Mouse (Mus musculus) right cerebral cortex, postnatal 4 days (tissue): ENCODE results near the gene Igfals.

ENCODE experiments used
- DNase-seq: peaks from one replicate; pipeline ENCODE4 v3.0.0-alpha.2; 2022

Gene Igfals

DNA sequence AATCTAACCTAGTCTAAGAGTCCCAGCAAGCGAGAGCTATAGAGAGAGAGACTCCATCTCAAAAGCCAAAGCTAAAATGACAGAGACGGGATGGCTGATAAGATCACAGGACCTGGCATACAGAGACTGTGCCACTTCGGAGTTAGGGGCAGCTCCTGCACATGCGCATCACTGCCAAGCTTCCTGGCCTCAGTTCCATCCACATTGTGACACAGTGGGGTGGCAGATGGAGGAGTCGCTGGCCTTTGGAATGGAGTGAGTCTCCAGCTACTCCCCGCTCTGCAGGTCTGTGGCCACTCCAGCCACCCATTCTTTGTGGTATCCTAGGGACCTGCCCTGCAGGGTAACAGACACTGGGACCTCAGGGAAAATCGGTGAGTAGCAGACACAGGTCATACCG lies at the start of gene Igfals:
Igfals (plus strand) TSS at position 222 of the 400 bp plus-strand sequence.
- no peak for DNase-seq

DNA sequence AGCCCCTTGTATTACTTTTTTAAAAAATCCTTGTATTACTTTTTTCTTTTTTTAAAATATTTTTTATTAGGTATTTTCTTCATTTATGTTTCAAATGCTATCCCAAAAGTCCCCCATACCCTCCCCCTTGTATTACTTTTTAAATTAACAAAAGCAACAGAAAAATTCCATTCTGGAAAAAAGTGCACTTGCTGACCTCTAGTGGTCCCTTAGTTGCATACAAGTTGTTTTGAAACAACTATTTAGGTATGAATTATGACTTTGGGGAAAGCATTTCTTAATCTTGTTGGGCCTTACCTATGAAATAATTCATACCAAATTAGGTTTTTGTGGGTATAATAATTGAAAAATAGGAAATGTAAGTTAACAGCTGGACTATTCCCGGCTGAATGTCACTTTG lies 48.3 kb upstream of the Igfals start:
- no peak for DNase-seq

DNA sequence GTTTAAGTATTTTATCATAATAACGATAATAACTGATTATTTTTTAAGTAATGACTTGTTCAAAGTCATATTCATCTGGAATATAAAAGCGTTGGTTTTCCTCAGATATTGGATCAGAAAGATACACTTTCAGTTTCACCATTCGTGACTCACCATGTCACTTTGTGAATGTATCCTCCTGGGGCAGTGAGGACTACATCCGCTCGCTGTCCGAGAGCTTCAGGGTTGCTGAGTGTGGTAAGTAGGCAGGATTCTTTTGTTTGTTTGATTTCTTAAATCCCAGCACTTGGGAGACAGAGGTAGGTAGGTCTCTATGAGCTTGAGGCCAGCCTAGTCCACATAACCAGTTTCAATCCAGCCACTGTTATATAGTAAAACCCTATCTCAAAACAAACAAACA lies 47.6 kb upstream of the Igfals start:
- no peak for DNase-seq

DNA sequence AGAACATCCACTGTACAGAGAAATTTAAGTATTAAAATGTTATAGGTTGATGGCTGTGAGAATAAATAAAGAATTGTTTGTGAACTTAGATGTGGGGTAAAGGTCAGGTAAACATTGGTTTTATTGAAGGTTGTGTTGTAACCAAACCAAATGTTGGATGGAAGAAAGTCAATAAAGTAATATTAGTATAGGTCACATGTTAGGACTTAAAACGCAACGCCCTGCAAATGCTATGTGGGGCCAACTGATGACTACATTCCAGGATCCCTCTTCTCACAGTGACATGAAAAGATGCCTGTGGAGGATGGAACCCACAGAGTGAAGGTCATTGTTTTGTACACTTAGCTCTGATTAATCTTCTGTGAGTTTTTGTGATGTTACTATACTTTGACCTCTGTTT lies 46.3 kb upstream of the Igfals start:
- no peak for DNase-seq

DNA sequence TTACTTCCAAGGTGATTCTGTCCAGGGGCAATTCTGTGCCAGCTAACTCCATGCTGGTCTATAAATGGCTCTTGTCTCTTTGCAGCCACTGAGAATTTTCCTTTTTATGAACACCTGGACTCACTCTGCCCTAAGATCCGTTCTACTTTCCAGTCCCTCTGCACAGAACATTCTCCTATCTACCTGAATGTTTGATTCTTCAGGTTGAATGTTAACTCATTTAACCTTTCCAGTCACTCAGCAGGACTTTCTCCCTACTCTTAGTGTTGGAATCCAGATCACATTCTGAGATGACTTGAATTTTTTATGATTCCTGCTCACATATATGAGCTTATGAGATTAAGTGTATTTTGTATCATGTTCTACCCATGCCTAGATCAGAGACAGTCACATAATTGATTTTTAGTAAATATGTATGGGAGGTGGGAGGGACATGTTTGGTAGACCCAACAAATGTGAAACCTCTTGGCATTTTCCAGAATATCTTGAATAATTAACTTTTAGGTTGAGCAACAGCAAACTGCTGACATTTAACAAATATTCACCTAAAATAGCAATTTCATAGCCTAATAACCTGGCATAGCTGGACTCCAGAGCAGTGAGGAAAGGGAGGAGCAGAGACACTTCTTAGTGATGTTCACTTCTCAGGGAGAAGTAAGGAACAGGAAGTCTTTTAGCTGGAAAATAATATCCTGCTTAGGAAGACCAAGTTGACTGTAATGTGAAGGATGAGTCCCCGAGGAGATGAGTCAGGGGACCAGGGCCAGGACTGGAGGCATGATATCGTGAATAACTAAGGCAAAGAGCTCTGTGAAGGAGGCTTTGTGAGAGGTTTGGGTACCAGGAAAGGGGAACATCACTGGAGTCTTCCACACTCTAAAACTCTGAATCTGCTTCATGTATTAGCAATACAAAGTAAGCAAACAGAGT lies 44.2 kb upstream of the Igfals start:
- DNase-seq = no peak

DNA sequence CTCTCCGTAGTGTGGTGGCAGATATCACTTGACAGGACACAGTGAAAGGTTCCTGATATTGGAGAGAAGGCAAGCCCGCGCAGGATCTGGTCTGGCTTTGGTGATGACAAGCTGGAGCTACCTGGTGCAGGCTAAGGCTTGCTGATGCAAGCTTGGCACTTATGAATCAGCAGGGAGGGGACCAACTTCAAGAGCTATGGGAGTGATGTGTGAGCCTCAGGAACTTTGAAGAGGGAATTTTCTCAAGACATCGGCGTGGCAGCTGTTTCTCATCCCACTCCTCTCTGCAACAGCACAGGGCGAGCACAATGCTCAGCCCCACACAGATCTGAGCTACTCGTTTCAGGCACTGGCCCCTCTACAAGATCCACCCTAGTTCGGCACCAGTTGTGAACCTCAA lies 26.0 kb upstream of the Igfals start, which contains the start of gene Hagh:
Hagh (plus strand) TSS at position 302 of the 400 bp plus-strand sequence.
- no peak for DNase-seq

DNA sequence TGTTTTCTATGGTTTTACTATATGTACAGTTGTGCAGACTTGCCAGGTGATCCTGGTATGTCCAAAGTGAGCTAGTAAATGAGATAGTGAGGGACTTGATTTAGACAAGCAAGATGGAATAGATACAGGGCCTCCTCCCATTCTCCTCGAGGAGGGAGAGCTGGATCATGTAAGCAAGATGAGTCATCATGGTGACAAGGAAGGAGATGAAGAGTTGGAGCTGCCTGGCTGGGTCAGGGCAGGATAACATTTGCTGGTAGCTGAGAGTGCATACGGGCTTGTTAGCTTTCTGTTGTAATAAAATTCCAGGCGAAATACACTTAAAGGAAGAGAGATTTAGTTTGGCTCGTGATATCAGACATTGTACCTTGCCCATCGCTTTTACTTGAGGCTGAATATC lies 25.5 kb upstream of the Igfals start:
- DNase-seq = no peak

DNA sequence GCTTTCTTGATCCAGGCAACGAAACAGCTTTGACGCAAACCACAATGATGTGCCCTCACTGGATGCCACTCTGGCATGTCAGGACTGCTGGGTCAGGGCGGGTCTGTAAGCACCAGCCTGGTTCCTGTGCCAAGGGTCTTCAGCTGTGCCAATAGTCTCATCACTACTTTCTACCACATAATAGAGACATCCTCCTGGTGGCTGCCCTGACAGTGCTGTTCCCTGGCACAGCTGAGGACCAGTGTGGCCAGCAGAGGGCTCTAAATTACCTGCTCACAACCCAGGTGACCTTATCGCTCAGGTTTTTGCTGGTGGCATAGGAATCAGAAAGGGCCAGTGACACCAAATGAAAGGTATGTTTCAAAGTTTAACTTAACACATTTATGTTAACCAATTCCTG lies 24.7 kb upstream of the Igfals start:
- DNase-seq = no peak

DNA sequence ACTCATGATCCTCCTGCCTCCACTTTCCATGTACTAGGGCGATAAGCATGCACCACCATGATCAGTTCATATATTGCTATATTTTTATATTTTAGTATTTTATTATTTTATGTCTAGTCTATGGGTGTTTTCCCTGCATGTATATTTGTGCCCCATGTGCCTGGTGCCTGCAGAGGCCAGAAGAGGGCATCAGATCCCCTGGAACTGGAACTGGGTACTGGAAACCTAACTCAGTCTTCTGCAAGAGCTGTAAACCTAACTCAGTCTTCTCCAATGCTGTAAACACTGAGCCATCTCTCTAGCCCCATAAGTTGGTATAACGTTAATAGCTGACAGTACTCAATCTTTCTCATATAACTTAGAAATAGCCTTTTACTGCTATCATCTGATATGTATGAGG lies 23.2 kb upstream of the Igfals start:
- no peak for DNase-seq

DNA sequence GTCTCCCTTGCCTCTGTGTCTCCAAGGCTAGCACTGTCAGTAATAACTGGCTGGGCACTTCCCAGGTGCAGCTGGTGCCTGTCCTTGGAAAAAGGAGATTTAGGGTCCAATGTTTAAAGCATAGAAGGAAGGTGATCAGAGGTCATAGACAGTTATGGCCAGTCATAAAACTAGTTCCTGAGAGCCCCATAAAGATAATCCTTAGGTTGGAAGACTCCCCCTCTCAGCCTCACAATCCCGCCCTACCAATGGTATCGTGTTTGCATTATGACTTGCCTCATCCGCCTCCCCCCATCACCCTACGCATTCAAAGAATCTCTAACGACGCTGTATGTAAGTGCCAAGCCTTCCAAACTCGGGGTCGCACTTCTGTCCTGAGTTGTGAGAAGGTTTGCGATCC lies 21.3 kb upstream of the Igfals start:
- no peak for DNase-seq

DNA sequence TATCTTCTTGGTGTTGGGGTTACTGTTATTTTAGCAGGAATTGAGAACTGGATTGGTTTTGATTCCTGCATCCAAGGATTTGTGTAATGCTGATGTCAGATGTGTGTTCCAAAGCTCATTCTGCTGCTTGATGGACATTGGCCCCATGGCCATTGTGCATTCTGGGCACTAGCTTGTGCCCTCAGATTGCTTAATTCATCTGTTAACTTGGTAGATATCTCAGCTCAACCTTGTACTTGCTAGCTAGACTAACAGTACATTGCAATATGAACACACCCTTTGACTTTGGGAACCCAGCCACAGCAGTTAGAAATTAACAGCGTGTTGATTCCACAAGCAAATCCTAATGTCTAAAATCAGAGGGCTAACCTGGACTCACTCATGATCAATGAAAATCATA lies 18.4 kb upstream of the Igfals start:
- DNase-seq = no peak

DNA sequence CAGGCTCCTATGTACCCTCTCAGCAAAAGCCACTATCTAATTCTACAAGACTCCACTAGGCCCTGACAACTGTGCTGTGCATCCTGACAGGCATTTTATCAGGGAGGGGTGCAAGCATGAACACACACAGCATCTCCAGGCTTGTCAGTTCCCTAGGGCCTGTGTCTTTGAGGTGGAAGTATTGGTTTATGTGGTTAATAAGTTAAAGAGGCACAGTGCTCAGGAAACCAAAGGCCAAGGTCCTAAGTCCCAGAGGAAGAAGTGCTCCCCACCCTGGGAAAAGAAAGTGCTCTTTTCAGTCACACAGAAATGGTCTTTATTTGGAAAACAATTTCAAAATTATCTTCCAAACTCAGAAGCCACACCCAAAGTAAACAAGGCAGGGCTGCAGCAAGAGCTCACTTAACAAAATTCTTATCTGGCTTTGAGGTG lies 17.2 kb upstream of the Igfals start:
- DNase-seq = no peak

DNA sequence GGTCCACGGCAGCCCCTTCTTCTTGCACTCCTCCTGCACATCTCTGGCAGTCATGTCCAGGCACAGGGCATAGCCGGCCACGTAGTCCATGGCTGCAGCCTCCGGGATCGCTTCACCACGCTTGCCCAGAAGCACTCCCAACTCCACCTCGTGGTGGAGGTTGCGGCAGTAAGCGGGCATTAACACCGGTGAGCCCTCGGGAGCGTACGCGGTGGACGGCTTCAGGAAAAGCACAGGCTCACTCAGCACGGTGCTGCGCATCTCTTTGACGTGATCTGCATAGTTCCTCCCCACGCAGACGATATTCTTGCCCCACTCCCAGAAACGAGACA lies 16.1 kb upstream of the Igfals start:
- no peak for DNase-seq

DNA sequence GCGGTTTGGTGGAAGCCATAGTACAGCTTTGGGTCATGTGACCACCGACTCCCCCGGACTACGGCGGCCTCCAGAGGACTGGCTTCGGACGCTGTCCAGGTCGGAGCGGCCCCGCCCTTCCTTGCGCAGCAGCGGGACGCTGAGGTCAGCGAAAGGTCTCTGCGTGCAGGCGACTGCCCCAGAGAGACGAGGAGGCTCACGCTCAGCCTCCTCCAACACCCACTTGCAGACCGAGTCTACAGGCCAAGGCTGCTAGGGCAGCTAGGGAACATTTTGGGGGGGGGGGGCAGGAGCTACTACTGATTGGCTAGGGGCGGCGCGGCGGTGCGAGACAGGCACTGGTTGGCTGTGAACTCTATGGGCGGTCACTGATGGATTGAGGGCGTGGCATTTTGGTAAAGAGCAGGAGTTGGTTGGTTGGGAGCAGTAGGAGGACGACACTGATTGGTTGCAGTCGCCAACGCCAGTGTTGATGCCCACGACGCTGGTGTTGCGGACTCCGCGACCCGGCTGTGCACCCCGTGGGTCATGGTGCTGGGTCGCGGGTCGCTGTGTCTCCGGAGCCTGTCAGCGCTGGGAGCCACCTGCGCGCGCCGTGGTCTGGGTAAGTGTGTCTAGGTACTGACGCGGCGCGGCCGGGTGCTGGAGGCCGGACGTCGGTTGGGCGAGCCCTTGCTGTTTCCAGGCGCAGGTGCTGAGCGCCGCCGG lies 15.6 kb upstream of the Igfals start, which contains the start of gene Fahd1:
Fahd1 (minus strand) TSS at position 300 of the 708 bp plus-strand sequence.
- DNase-seq = peak; percentile 87

DNA sequence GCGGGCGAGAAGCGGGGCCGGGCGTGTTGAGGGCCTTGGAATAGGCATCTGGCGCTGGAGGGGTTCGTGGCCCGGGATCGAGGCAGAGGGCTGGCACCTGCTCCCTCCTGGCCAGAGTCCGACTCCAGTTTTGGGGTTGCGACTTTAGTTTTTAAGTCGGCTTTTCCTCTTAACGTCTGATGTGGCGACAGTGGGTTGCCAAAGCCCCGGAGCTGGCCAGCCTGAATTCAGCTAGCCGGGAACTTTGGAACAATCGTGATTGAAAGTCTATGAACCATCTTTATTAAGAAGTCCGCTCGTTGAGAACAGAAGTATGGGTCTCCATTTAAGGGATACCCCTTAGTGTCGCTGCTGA lies 15.0 kb upstream of the Igfals start:
- DNase-seq = no peak

DNA sequence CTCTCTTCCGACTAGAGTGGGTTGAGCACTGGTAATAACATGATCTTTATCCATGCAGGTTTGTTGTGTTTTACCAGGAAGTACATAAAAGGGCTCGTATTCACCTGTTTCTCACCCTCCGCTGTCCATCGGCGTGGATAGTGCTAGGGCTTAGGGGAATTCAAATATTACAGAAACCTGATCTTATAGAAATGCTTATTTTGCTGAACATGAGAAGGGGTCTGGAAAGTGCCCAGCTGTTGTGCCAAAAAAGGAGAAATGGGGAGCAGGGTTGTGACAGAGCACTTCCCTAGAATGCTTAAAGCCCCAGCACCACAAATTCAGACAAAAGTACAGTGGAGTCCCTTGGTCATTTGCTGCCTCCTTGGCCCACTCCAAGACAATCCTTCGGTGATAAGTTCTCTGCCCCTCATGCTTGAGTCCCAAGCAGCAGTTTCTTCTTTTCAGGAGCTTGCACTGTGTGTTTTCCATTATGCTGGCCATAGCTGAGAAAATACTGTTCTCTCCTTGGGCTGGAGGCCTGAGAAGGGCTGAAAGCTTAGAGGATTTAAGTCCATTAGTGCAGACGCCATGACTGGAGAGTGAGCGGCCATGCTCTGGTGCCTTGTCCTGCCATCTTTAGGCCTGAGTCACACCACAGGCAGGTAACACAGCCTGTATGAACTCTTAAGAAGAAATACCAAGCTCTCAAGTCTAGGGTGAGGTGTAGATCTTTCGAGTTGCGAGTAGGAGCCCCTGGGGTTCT lies 14.2 kb upstream of the Igfals start:
- DNase-seq = no peak

DNA sequence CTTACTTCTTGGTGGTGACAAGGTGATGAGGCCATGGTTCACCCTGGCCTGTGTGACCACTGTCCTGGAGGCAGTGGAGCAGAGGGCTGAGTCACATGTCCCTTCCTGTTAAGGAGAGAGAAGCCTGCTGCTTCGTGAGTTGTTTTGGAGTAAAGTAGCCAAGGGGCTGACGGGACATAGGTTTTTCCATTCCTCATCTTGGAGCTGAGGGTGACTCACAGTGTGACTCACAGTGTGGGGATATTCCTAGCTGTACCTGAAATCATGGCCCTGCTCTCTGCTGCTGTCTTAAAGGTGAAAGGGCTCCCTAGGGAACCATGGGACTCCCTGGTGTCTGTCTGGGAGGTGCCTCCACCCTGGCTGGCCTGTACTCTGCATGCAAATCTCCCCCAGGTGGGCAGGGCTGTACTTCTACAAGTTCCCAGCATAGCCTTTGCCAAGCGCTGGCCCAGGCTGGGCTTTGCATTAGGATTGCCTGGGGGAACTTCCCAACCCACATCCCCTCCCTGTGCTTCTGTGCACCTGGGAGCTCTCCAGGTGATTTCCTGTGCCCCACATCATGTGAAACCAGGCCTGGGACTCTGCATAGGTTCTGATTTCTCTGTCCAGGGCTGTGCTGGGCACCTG lies 9.8 kb upstream of the Igfals start:
- no peak for DNase-seq

DNA sequence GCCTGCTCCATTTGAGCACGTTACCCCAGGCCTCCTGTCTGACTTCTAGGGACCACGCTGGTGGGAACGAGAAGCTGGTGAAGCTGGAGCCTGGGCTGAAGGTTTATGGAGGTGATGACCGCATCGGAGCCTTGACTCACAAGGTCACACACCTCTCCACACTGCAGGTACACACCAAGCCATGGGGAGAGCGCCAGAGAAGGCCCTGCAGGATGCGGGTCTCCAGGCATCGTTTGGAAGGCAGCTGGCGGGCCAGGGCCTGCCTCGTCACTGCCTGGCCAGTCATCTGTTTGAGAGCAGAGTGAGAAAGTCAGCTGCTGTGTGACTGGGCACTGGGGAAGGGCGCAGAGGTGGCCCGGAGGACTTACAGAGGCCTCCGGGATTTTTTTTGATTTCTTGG lies 9.2 kb upstream of the Igfals start:
- no peak for DNase-seq

DNA sequence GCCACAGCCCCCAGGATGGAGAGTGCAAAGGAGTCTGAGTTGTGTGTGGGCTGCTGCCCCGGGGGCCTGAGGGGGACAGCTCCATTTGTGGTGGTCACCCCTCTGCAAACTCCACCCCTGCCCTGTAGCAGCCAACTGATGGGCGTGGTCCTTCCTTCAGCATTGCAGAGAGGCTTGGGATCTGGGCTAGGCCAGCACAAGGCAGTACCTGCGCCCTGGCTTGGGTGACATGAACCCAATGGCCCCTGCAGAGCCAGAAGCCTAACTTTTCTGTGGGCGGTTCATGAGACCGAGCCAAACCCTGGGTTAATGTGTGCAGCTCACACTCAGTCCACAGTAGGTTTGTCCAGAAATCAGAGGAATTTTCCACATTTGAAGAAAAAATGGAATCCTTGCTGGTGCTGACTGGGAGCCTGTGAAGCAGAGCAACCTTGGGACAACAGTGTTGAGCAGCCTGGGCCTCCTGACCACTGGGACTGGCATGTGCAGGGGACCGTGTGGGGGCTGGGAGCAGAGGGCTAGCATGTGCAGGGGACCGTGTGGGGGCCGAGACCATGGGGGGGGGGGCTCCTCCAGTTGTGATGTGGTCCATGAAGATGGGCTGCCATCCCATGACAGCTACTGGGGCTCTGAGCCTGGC lies 7.8 kb upstream of the Igfals start:
- DNase-seq = no peak

DNA sequence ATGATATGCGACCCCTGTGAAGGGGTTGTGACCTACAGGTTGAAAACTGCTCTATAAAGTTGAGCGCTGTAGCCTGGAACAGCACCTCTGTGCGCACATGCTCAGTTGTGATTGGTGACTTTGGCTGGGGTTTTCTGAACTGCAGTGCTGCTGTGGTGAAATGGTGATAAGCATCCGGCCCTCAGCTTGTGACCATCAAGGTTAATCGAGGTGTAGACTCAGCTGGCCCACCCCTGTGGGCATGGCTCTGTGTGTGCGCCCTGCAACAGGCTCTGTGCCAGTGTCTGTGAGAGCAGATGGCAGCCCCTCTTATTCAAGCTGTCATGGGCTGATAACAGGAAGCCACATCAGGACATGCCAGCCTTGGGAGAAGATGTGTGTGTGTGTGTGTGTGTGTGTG lies 6.8 kb upstream of the Igfals start:
- DNase-seq = no peak

DNA sequence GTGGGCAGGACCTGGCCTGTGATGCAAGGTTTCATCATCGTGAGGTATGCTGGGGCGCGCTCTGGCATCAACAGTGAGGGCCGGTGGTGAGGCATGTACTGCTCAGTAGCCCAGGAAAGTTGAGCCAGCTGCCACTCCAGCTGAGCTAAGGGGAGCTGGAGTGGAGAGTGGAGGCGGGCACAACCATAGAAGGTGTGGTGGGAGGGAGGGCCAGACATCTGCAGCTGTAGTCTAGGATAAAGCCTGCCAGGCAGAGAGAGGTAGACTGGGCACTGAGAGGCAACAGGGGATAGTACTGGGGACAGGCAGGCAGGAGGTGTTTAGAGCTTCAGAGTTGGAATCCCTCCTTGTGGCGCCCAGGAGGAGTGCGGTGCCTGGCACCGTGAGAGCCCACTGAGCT lies 5.7 kb upstream of the Igfals start:
- no peak for DNase-seq

DNA sequence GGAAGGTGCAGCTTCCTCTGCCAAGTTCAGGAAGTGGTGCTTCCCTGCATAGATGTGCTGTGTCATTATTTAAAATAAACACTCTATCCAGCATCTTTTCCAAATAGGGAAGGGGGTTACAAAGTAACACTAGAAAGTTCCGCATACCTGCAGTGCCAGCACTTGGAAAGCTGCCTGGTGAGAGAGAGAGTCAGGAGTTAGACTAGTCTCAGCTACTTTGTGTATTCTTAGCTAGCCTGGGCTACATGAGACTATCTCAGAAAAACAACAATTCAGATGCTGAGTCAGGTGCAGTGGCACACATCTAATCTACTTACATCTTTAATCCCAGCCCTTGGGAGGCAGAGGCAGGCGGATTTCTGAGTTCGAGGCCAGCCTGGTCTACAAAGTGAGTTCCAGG lies 4.0 kb upstream of the Igfals start:
- no peak for DNase-seq

DNA sequence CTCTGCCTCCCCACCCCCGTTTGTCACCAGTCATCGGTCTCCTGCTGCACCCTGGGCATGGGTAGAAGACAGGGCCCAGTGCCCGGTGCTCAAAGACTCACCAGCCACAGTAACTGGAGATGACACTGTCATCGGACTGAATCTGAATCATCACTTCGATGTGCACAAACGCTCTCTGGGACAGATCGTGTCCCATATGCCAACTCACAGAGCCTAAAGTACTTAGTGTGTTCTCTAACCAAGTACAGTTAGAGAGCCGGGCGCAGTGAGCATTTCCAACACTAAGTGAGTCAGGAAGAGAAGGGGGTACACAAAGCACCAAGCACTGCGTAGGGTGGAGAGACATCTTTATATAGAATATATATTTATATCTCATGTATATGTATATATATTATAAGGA lies 2.1 kb downstream of the Igfals start:
- DNase-seq = no peak
